Mouse (Mus musculus) embryo, embryonic 10.5 days (tissue): ENCODE results near the gene Cops4.

Source experiments
- DNase-seq: peaks from one replicate; pipeline ENCODE4 v3.0.0-alpha.2; 2015; ENCODE audit warnings: low spot score

Cops4 gene

GRCm38 (mm10) chr5:100581622-100582434, 63.7 kb downstream of the Cops4 start:
- no peak for DNase-seq

GRCm38 (mm10) chr5:100582435-100582826, 64.3 kb downstream of the Cops4 start:
- no peak for DNase-seq

- DNase-seq: no peak
Measured at GRCm38 (mm10) chr5:100583066-100583465, 65.0 kb downstream of the Cops4 start.

- no peak for DNase-seq
Measured at GRCm38 (mm10) chr5:100585206-100585644, 67.1 kb downstream of the Cops4 start.

- DNase-seq: no peak
Measured at GRCm38 (mm10) chr5:100585657-100586056, 67.5 kb downstream of the Cops4 start.

GRCm38 (mm10) chr5:100587136-100587535, 69.0 kb downstream of the Cops4 start:
- DNase-seq: no peak

GRCm38 (mm10) chr5:100587626-100588025, 69.5 kb downstream of the Cops4 start:
- DNase-seq: no peak

GRCm38 (mm10) chr5:100590505-100590904, 72.4 kb downstream of the Cops4 start:
- no peak for DNase-seq

- DNase-seq: no peak
Measured at GRCm38 (mm10) chr5:100594803-100595467, 76.8 kb downstream of the Cops4 start.

DNA sequence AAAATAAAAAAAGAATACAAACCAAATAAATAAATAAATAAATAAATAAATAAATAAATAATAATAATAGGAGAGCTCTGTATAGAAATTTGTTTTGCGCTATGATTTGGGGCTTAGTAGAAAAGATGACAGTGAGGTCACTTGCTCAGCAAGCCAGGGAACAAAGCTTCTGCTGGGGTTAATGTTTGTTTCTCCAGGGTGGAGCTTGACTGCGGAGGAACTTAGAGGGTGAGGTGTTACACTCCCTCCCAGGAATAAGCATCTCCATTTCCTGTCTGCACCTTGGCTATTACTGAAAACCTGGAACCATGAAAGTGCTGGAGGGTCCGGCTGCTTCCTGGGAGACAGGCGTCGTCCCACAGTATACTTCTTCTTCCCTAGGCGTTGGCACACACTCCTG, 77.9 kb downstream of the Cops4 start:
- DNase-seq: no peak
